Mouse (Mus musculus) kidney, adult 2 months (tissue): ENCODE results near the gene Cep162.

Experiments
- CTCF ChIP-seq: fragments of 200-500 bp; conservative IDR thresholded peaks from 2 replicates; pipeline ENCODE4 v1.5.1; 2011; ENCODE audit warnings: low read depth, mild to moderate bottlenecking, control low read depth, low read length, moderate library complexity, mixed read lengths; ENCODE audit not compliant: insufficient read depth, insufficient read length
- POLR2A ChIP-seq: fragments of 200-500 bp; IDR thresholded peaks from one replicate; pipeline ENCODE4 v1.6.1; 2011; ENCODE audit warnings: low read depth, low read length, control low read depth

DNA sequence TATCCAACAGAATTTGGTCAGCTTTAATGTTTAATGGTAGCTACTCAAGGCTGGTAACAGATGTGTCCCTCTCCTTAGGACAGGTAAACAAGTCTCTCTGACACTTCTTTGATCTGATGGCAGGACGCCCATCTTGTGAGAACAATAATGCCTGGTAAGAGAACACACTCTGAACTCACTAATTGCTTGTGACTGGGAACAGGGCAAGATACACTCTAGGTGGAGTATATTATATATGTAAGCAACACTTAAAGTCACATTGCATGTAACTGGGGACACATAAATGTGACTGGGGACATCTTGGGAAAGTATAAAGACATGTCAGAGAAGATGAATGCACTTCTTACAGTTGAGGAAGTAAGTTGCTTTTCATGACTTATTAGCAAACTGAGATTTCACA lies 7.7 kb downstream of the Cep162 start:
- TF ChIP-seq CTCF (no peak), POLR2A (no peak)
